Mouse (Mus musculus) embryonic facial prominence, embryonic 10.5 days (tissue): ENCODE measurements at regions not wholly inside any gene's neighbourhood (a gene's known extent, or its start where the extent isn't known, plus 50 kb on each side); places are given as distances from the start of the nearest gene placed in this dataset.
"Not testable (repeated sequence)": the region's sequence is repeated elsewhere in the genome, so short reads cannot be mapped to it uniquely, and the experiment has no call there.

Experiments used
- DNase-seq: peaks from one replicate; pipeline ENCODE4 v3.0.0-alpha.2; 2017; ENCODE audit warnings: low spot score
- H3K27ac ChIP-seq: fragments of 300-500 bp; sonication (generic); replicated peaks from 2 replicates; pipeline ENCODE4 v1.5.1; 2016; ENCODE audit warnings: mild to moderate bottlenecking
- H3K27me3 ChIP-seq: fragments of 300-500 bp; sonication (generic); replicated peaks from 2 replicates; pipeline ENCODE4 v1.6.1; 2016; ENCODE audit warnings: low read depth, mild to moderate bottlenecking; ENCODE audit not compliant: poor library complexity, severe bottlenecking
- H3K36me3 ChIP-seq: fragments of 300-500 bp; sonication (generic); replicated peaks from 2 replicates; pipeline ENCODE4 v1.6.1; 2016; ENCODE audit warnings: mild to moderate bottlenecking, moderate library complexity
- H3K4me1 ChIP-seq: fragments of 300-500 bp; sonication (generic); 2 replicates; pipeline ENCODE4 v1.6.1; 2016
- H3K4me3 ChIP-seq: fragments of 300-500 bp; sonication (generic); 2 replicates; pipeline ENCODE4 v1.5.1; 2016; ENCODE audit warnings: mild to moderate bottlenecking, moderate library complexity
- H3K9me3 ChIP-seq: fragments of 300-500 bp; sonication (generic); 2 replicates; pipeline ENCODE4 v1.6.1; 2016; ENCODE audit warnings: mild to moderate bottlenecking
- WGBS: fragments of 180-500 bp; shearing (Covaris S2); methylation state at CpG from one replicate; pipeline ENCODE4 v1.1.7; 2016; 5-methylcytosine and 5-hydroxymethylcytosine counted together

- Histone ChIP-seq H3K4me3 (no peak overlapping the region), H3K9me3 (no peaks in the 10 kb centered on the region), H3K27ac (no peak overlapping the region), H3K36me3 (no peaks in the 10 kb centered on the region), H3K27me3 (no peaks in the 10 kb centered on the region), H3K4me1 (no peaks in the 10 kb centered on the region)
- no peak for DNase-seq
- WGBS: 33% methylated on average over 4 of the region's 4 CpGs
These were observed 2660.3 kb upstream of the Gm12353 start for GRCm38 (mm10) chr4:16944901-16945300.

GRCm38 (mm10) chr4:16954591-16954990 lies 2650.7 kb upstream of the Gm12353 start:
- not testable (repeated sequence) for H3K36me3 ChIP-seq, H3K9me3 ChIP-seq, H3K27me3 ChIP-seq, DNase-seq, H3K27ac ChIP-seq, H3K4me1 ChIP-seq, H3K4me3 ChIP-seq
- WGBS: 49% methylated on average over 1 of the region's 1 CpGs

DNA sequence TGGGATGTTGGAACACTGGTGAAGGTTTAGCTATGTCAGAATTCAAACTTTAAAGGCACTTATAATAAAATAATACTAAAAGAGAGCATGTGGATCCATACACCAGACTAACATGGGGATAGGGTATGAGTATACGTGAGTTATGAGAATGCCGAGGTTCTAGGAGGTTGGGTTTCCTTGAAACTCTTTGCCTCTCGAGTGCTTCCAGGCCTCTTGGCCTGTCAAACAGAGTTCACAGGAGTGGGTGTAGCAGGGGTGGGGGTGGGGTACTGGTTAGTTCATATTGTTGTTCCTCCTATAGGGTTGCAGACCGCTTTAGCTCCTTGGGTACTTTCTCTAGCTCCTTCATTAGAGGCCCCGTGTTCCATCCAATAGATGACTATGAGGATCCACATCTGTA lies 2650.3 kb upstream of the Gm12353 start:
- not testable (repeated sequence) for H3K9me3 ChIP-seq
- 84% methylated on average over 5 of the region's 5 CpGs for WGBS

GRCm38 (mm10) chr4:16981733-16982230 lies 2623.5 kb upstream of the Gm12353 start:
- Histone ChIP-seq H3K4me1 (no peaks in the 10 kb centered on the region), H3K9me3 (no peaks in the 10 kb centered on the region), H3K27me3 (no peaks in the 10 kb centered on the region), H3K36me3 (no peaks in the 10 kb centered on the region), H3K27ac (no peak overlapping the region), H3K4me3 (no peak overlapping the region)
- 91% methylated on average over 1 of the region's 1 CpGs for WGBS
- DNase-seq: no peak

More for the DNA sequence above, 2650.3 kb upstream of the Gm12353 start:
- H3K36me3 ChIP-seq, DNase-seq, H3K27ac ChIP-seq, H3K4me1 ChIP-seq, H3K27me3 ChIP-seq, H3K4me3 ChIP-seq: not testable (repeated sequence)

DNA sequence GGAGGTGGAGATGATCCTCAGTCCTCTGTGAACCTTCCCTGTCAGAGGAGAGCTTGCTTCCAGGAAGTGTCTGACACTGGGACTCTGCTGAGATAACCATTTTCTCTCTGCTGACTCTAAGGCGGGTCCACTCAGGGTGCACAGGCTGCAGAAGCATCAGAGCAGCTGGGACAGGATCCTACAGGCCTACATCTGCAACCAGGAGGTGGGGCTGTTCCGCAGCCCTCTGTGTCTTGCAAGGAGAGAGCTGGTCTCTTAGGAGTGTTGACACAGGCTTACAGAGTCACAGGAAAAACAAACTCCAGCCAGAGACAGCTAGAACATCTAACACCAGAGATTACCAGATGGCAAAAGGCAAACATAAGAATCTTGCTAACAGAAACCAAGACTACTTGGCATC lies 2578.6 kb upstream of the Gm12353 start:
- Histone ChIP-seq H3K27ac (no peak overlapping the region), H3K4me1 (no peaks in the 10 kb centered on the region), H3K9me3 (no peaks in the 10 kb centered on the region), H3K4me3 (no peak overlapping the region), H3K36me3 (no peaks in the 10 kb centered on the region), H3K27me3 (no peaks in the 10 kb centered on the region)
- DNase-seq: peak; percentile 18
- 42% methylated on average over 2 of the region's 2 CpGs for WGBS
